Mouse (Mus musculus) CH12.LX (cell line): Measurements from ENCODE around the gene C1galt1c1. TPM values are rescaled to one million over a fixed set of nuclear protein-coding genes. Genes with fewer than 3 reads are reported as not detected.

Experiments used
- DNase-seq: peaks from one replicate; pipeline ENCODE4 v3.0.0-alpha.2; 2013; ENCODE audit errors: extremely low read depth
- H3K27ac ChIP-seq: 2 replicates; pipeline ENCODE4 v1.5.1; 2012; ENCODE audit warnings: low read depth, mild to moderate bottlenecking, control low read depth, moderate library complexity; ENCODE audit not compliant: insufficient read depth
- H3K27me3 ChIP-seq: replicated peaks from 2 replicates; pipeline ENCODE3; 2012; ENCODE audit warnings: inconsistent platforms
- H3K36me3 ChIP-seq, 2 experiments: replicated peaks in 1 of 2; 2 replicates each; pipeline versions ENCODE3 to v1.6.1; 2012; ENCODE audit warnings: inconsistent platforms in 1 of 2, low read length in 1 of 2, mild to moderate bottlenecking in 1 of 2, mixed read lengths in 1 of 2, moderate library complexity in 1 of 2; ENCODE audit not compliant: control insufficient read depth in 1 of 2, insufficient read depth in 1 of 2
- H3K4me1 ChIP-seq, 2 experiments: 2 replicates each; pipeline ENCODE4 v1.6.1; 2012; ENCODE audit warnings: inconsistent platforms in 1 of 2, moderate library complexity in 1 of 2; ENCODE audit not compliant: insufficient read depth in 2 of 2, control insufficient read depth in 1 of 2
- H3K4me2 ChIP-seq: 2 replicates; pipeline ENCODE4 v1.6.1; 2012; ENCODE audit warnings: low read depth, mild to moderate bottlenecking, control low read depth; ENCODE audit not compliant: poor library complexity, insufficient read depth, severe bottlenecking
- H3K4me3 ChIP-seq, 3 experiments: fragments of 150-350 bp in 1 of 3; sonication (generic) in 1 of 3; replicated peaks in 1 of 3; 2 replicates each; pipeline versions ENCODE3 to v1.5.1; 2011 to 2012; ENCODE audit warnings: low read depth in 2 of 3, low read length in 2 of 3, mild to moderate bottlenecking in 2 of 3, moderate library complexity in 2 of 3, control low read depth in 1 of 3, improper control_type of control experiment in 1 of 3, inconsistent platforms in 1 of 3, mixed read lengths in 1 of 3; ENCODE audit not compliant: poor library complexity in 1 of 3
- H3K79me2 ChIP-seq: replicated peaks from 2 replicates; pipeline ENCODE4 v1.6.1; 2012; ENCODE audit warnings: mild to moderate bottlenecking, moderate library complexity; ENCODE audit not compliant: control insufficient read depth, poor library complexity, insufficient read depth, severe bottlenecking; ENCODE audit errors: extremely low read depth
- H3K9ac ChIP-seq: 2 replicates; pipeline ENCODE4 v1.6.1; 2012; ENCODE audit warnings: low read depth, mild to moderate bottlenecking, control low read depth, moderate library complexity; ENCODE audit not compliant: insufficient read depth
- H3K9me3 ChIP-seq: replicated peaks from 2 replicates; pipeline ENCODE3; 2012; ENCODE audit warnings: low read length, inconsistent platforms, mixed read lengths
- BHLHE40 ChIP-seq: IDR thresholded peaks from 2 replicates; pipeline ENCODE4 v1.6.1; 2011; ENCODE audit warnings: mild to moderate bottlenecking, low read depth, low read length, improper control_type of control experiment
- CHD2 ChIP-seq: IDR thresholded peaks from 2 replicates; pipeline ENCODE4 v1.6.1; 2011; ENCODE audit warnings: low read length, improper control_type of control experiment
- ELF1 ChIP-seq: IDR thresholded peaks from 2 replicates; pipeline ENCODE4 v1.6.1; 2014; ENCODE audit warnings: low read depth, mild to moderate bottlenecking, inconsistent platforms, low read length, improper control_type of control experiment
- EP300 ChIP-seq: IDR thresholded peaks from 2 replicates; pipeline ENCODE4 v1.6.1; 2011; ENCODE audit warnings: low read length, improper control_type of control experiment
- ETS1 ChIP-seq: conservative IDR thresholded peaks from 2 replicates; pipeline ENCODE4 v1.6.1; 2012; ENCODE audit warnings: low read depth, mild to moderate bottlenecking, inconsistent platforms, low read length, improper control_type of control experiment, moderate library complexity
- HCFC1 ChIP-seq: IDR thresholded peaks from 2 replicates; pipeline ENCODE4 v1.6.1; 2012; ENCODE audit warnings: low read depth, mild to moderate bottlenecking, inconsistent platforms, low read length, improper control_type of control experiment
- IRF4 ChIP-seq: IDR thresholded peaks from 2 replicates; pipeline ENCODE4 v1.6.1; 2014; ENCODE audit warnings: low read depth, mild to moderate bottlenecking, inconsistent platforms, low read length, improper control_type of control experiment
- JUND ChIP-seq: conservative IDR thresholded peaks from 2 replicates; pipeline ENCODE4 v1.6.1; 2011; ENCODE audit warnings: low read depth, low read length, improper control_type of control experiment
- KAT2A ChIP-seq: IDR thresholded peaks from 2 replicates; pipeline ENCODE4 v1.6.1; 2012; ENCODE audit warnings: low read length, improper control_type of control experiment, inconsistent platforms; ENCODE audit not compliant: insufficient replicate concordance
- MAFK ChIP-seq: IDR thresholded peaks from 2 replicates; pipeline ENCODE4 v1.6.1; 2011; ENCODE audit warnings: low read length, improper control_type of control experiment; ENCODE audit not compliant: insufficient replicate concordance
- MAX ChIP-seq: IDR thresholded peaks from 2 replicates; pipeline ENCODE4 v1.6.1; 2011; ENCODE audit warnings: low read length, improper control_type of control experiment
- MEF2A ChIP-seq: IDR thresholded peaks from 2 replicates; pipeline ENCODE4 v1.6.1; 2014; ENCODE audit warnings: low read depth, mild to moderate bottlenecking, inconsistent platforms, low read length, improper control_type of control experiment, borderline replicate concordance
- MXI1 ChIP-seq: IDR thresholded peaks from 2 replicates; pipeline ENCODE4 v1.6.1; 2011; ENCODE audit warnings: mild to moderate bottlenecking, low read depth, low read length, improper control_type of control experiment
- MYC ChIP-seq: IDR thresholded peaks from 2 replicates; pipeline ENCODE4 v1.6.1; 2011; ENCODE audit warnings: low read depth, mild to moderate bottlenecking, improper control_type of control experiment, low read length
- NELFE ChIP-seq: IDR thresholded peaks from 2 replicates; pipeline ENCODE4 v1.6.1; 2011; ENCODE audit warnings: low read depth, low read length, improper control_type of control experiment
- NRF1 ChIP-seq: IDR thresholded peaks from 2 replicates; pipeline ENCODE4 v1.6.1; 2014; ENCODE audit warnings: low read depth, mild to moderate bottlenecking, inconsistent platforms, low read length, improper control_type of control experiment, moderate library complexity
- POLR2A ChIP-seq: IDR thresholded peaks from 2 replicates; pipeline ENCODE4 v1.6.1; 2011; ENCODE audit warnings: low read depth, mild to moderate bottlenecking, improper control_type of control experiment, low read length
- POLR2AphosphoS2 ChIP-seq: IDR thresholded peaks from 2 replicates; pipeline ENCODE4 v1.6.1; 2011; ENCODE audit warnings: low read depth, low read length, improper control_type of control experiment
- RAD21 ChIP-seq: IDR thresholded peaks from 2 replicates; pipeline ENCODE4 v1.6.1; 2011; ENCODE audit warnings: low read depth, mild to moderate bottlenecking, low read length, improper control_type of control experiment, moderate library complexity
- RCOR1 ChIP-seq: conservative IDR thresholded peaks from 2 replicates; pipeline ENCODE4 v1.6.1; 2012; ENCODE audit warnings: low read depth, mild to moderate bottlenecking, inconsistent platforms, low read length, improper control_type of control experiment
- SIN3A ChIP-seq: IDR thresholded peaks from 2 replicates; pipeline ENCODE4 v1.6.1; 2012; ENCODE audit warnings: low read length, improper control_type of control experiment, inconsistent platforms
- TBP ChIP-seq: conservative IDR thresholded peaks from 2 replicates; pipeline ENCODE4 v1.6.1; 2011; ENCODE audit warnings: low read depth, low read length, improper control_type of control experiment
- TCF12 ChIP-seq: IDR thresholded peaks from 2 replicates; pipeline ENCODE4 v1.6.1; 2014; ENCODE audit warnings: low read depth, mild to moderate bottlenecking, inconsistent platforms, low read length, improper control_type of control experiment
- USF1 ChIP-seq: IDR thresholded peaks from 2 replicates; pipeline ENCODE4 v1.6.1; 2014; ENCODE audit warnings: low read depth, mild to moderate bottlenecking, inconsistent platforms, low read length, improper control_type of control experiment
- ZKSCAN1 ChIP-seq: IDR thresholded peaks from 2 replicates; pipeline ENCODE4 v1.6.1; 2012; ENCODE audit warnings: low read depth, inconsistent platforms, low read length, improper control_type of control experiment, borderline replicate concordance
- ZMIZ1 ChIP-seq: IDR thresholded peaks from 2 replicates; pipeline ENCODE4 v1.6.1; 2012; ENCODE audit warnings: low read depth, mild to moderate bottlenecking, inconsistent platforms, low read length, improper control_type of control experiment
- ZNF384 ChIP-seq: IDR thresholded peaks from 2 replicates; pipeline ENCODE4 v1.6.1; 2012; ENCODE audit warnings: low read depth, low read length, improper control_type of control experiment, inconsistent platforms
- dilution Hi-C: fragments of 300-500 bp; cut with MboI; formaldehyde crosslinking; loops from 2 replicates; pipeline ENCODE4 v1.14.3; 2020; ENCODE audit warnings: low sequenced_read_pairs; ENCODE audit not compliant: extremely low pct_unique_long_range_greater_than_20kb, extremely low pct_ligation_motif_present
- in situ Hi-C: fragments of 300-500 bp; cut with MboI; formaldehyde crosslinking; loops from 3 replicates; pipeline ENCODE4 v1.14.3; 2019; ENCODE audit warnings: low sequenced_read_pairs, low pct_ligation_motif_present, low pct_unique_long_range_greater_than_20kb, mixed read lengths
- polyA plus RNA-seq: library from polyadenylated mRNA; unstranded; fragments of >175 nt; gene quantifications from 2 replicates; pipeline ENCODE4 v1.2.1, GENCODE M21; 2012; ENCODE audit warnings: low read depth; ENCODE audit not compliant: insufficient read length
- total RNA-seq, 2 experiments: library from RNA; depleted of rRNA; stranded (reverse); fragments of 300-350 nt in 1 of 2; fragments of >200 nt in 1 of 2; gene quantifications; 2 replicates each; pipeline ENCODE4 v1.2.3; 2012 to 2014

Gene C1galt1c1
- total and polyA plus RNA-seq, 3 experiments, result 10.8 to 37.6 (median 12.0) TPM

DNA sequence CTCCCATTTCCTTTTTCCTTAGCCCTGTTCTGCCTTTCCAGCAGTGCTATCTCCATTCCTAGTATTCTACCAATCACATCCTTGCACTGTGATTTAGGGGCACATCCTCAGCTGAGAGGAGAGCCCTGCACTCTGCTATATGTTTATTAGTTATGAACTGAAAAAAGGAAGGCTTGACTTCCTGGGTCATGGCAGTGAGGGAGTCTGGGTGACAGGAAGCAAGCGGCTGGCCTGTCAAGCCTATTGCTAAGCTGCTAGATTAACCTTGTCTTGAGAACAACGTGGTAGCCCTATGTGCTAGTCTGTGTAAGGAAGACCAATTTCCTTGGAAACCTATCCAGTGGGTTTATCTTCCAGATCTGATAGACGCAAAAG lies 33.9 kb downstream of the C1galt1c1 start:
- in situ Hi-C loops (no loop called here), dilution Hi-C loops (no loop called here)
- TF ChIP-seq MYC (peak; percentile 71; the same call in 1 of the 2 replicates), BHLHE40 (no peak), HCFC1 (peak; percentile 65), ELF1 (peak; percentile 71), TBP (0 out of 2 replicates have a peak, but pooled peaks have one; percentile 60), TCF12 (no peak), MXI1 (peak; percentile 69), SIN3A (peak; percentile 66), POLR2A (0 out of 2 replicates have a peak, but pooled peaks have one; percentile 18)
- H3K27me3 ChIP-seq, result no peaks in the 10 kb centered on the region
- H3K27ac ChIP-seq, result peak overlapping the region; percentile 89
- H3K4me3 ChIP-seq, result peak overlapping the region; percentile 60 to 82 (median 67)
- peaks cover 10% of the 10 kb centered on the region; the same call in 1 of the 2 replicates for H3K79me2 ChIP-seq
- no peaks in the 10 kb centered on the region for H3K9me3 ChIP-seq
- DNase-seq, result peak; percentile 52
- H3K9ac ChIP-seq, result peak overlapping the region; percentile 97
- H3K36me3 ChIP-seq, result peaks cover 0 to 3% of the 10 kb centered on the region in 2 experiments
- H3K4me1 ChIP-seq, result no peaks in the 10 kb centered on the region
- no peak overlapping the region for H3K4me2 ChIP-seq

DNA sequence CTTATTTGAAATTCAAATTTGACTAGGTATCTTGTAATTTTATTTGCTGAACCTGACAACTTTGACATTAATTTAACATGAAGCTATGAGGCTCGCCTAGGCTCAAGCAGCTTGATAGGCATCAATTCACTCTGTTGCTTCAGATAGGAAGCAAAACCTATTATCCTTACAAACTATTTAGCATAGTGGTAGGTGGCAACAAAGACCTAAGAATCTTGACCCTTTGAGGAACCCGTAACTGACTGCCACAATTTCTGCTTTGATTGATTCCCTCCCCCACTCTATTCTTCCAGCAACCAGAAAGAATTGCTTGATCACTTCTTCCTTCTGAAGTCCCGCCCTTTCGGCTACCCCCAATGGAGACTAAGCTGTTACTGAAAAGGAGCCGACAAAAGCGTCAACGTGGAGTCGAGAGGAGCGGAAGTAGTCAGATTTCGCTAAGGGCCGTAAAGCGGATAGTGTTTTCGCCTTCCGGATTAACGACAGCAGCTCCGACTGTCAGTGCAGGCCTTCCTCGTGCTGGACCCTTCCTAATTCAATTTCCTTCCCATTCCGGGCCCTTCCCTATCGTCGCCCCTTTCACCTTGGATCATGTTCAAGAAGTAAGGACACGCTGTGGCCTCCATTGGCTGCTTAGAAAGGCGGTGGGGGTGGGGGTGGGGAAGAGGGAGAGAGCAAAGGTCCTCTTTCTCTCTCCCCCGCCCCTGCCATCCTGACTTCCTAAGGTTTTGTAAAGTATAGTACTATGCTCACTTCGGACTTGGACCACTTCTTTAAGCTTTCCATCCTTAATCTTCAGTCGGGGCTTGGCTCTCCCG lies 34.5 kb downstream of the C1galt1c1 start, which contains the start of gene Mcts1:
Gene Mcts1 (plus strand): TSS at position 402 of the 818 bp plus-strand sequence.
- Histone ChIP-seq H3K9me3 (no peaks in the 10 kb centered on the region), H3K27ac (peak within 1 kb of the TSS; percentile 89), H3K9ac (peak within 1 kb of the TSS; percentile 97), H3K4me3 (peak within 1 kb of the TSS; percentile 65 to 82 (median 67)), H3K4me2 (no peak within 1 kb of the TSS; the same call in 1 of the 2 replicates), H3K36me3 (peaks cover 0 to under 1% of the 10 kb centered on the region in 2 experiments), H3K4me1 (no peaks in the 10 kb centered on the region), H3K79me2 (peaks cover 10% of the 10 kb centered on the region; the same call in 1 of the 2 replicates), H3K27me3 (no peaks in the 10 kb centered on the region)
- in situ Hi-C loops, result no loop called here
- DNase-seq, result peak; percentile 92
- dilution Hi-C loops, result no loop called here
- TF ChIP-seq NELFE (peak; percentile 75), USF1 (no peak), TCF12 (peak; percentile 63), RAD21 (no peak), RCOR1 (no peak), POLR2AphosphoS2 (0 out of 2 replicates have a peak, but pooled peaks have one; percentile 45), MXI1 (peak; percentile 71; the same call in 1 of the 2 replicates), EP300 (no peak), ETS1 (peak; percentile 19; the same call in 1 of the 2 replicates), HCFC1 (peak; percentile 82), BHLHE40 (no peak), ZNF384 (no peak), POLR2A (peak; percentile 49; the same call in 1 of the 2 replicates), IRF4 (0 out of 2 replicates have a peak, but pooled peaks have one; percentile 41), ZKSCAN1 (no peak), ZMIZ1 (peak; percentile 60; the same call in 1 of the 2 replicates), JUND (no peak), MAX (peak; percentile 76; the same call in 1 of the 2 replicates), CHD2 (peak; percentile 84), KAT2A (peak; percentile 82; the same call in 1 of the 2 replicates), TBP (0 out of 2 replicates have a peak, but pooled peaks have one; percentile 14), ELF1 (peak; percentile 88), MEF2A (peak; percentile 55; the same call in 1 of the 2 replicates), MAFK (peak; percentile 78; the same call in 1 of the 2 replicates), NRF1 (no peak), MYC (peak; percentile 89), SIN3A (peak; percentile 78)
